Mouse (Mus musculus): ENCODE results near the gene Ghrl.

Gene Ghrl

DNA sequence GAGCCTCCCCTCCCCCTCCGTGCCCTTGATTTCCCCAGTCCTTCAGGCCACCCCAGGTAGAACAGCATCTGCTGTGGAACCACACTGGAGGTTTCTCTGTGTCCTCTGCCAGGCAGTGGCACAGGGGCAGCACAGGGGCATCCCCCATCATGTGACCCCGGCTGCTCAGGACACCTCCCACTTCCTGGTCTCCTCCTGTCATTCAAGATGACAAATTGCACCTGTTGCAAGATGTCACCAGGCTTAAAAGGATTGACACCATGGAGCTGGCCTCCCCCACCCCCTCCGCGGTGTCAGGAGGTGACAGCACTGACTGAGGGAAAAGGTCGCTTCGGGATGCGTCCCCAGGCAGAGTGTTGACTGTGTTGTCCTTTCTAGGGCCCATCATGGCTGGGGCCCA, 49.9 kb downstream of the Ghrl start:
- peak; percentile 43 for DNase-seq (ENCODE audit: low read depth in 2 of 2, low spot score in 2 of 2)

GRCm38 (mm10) chr6:113668287-113669154, 51.2 kb downstream of the Ghrl start:
- peak; percentile 61 to 63 for DNase-seq (ENCODE audit: low read depth in 2 of 2, low spot score in 2 of 2)

DNA sequence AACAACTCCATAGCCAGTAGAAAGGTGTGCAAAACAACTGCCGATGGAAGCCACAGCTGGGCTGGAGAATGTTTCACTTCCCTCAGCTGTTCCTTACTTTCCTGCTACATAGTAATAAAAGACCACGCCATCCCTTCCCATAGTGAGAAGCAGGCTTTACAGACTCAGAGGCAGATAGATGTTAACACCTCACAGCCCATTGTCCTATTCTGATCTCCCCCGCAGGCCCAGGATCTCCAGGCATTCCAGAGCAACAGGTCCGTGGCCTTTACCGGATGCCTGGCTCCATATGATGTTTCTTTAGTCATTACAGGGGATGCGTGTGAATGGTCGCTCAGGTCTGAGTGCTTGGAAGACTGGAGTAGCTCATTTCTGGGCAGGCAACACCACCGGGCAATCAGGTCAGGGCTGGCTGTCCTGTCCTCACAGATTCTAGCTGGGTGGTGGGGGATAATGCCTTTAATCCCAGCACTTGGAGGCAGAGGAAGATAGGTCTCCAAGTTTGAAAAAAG, 52.0 kb downstream of the Ghrl start:
- DNase-seq (ENCODE audit: low read depth in 2 of 2, low spot score in 2 of 2), result no peak

Data from CD8-positive naive resting alpha-beta T cell, adult 2 months (primary cell).